Mouse (Mus musculus): ENCODE measurements around the gene Sync.

DNA sequence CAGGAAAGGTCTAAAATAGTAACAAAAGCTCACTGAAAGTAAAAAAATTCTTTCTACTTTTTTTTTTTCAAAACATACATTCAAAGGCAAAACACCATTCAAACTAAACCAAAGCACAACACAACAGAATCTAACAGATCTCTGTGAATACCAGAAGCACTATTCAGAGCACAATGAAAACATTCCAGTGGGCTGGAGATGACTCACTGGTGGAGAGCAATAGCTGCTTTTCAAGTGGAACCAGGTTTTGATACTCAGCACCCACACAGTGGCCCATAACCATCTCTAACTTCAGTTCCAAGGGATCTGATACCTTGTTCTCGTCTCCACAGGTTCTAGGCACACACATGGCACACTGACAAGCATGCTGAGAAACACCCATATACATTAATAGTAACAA lies 37.3 kb downstream of the Sync start:
- TF ChIP-seq CTCF (IDR thresholded peaks at IDR 0.05; ENCODE audit: control insufficient read depth, insufficient read depth, insufficient read length) (no peak), CEBPB (IDR thresholded peaks at IDR 0.05; ENCODE audit: low read depth) (no peak), MAX (IDR thresholded peaks at IDR 0.05) (no peak)
